Mouse (Mus musculus): ENCODE results near the gene Jmjd1c.

Gene Jmjd1c

GRCm38 (mm10) chr10:67072600-67072999 is 23.3 kb upstream of the Jmjd1c start:
- no peak for DNase-seq

- DNase-seq = no peak
These were observed 22.3 kb upstream of the Jmjd1c start for GRCm38 (mm10) chr10:67073577-67073976.

- DNase-seq = no peak
These were observed 19.7 kb upstream of the Jmjd1c start for GRCm38 (mm10) chr10:67075931-67076878.

GRCm38 (mm10) chr10:67079030-67079429 is 16.9 kb upstream of the Jmjd1c start:
- no peak for DNase-seq

GRCm38 (mm10) chr10:67081206-67082007 is 14.5 kb upstream of the Jmjd1c start:
- no peak for DNase-seq

GRCm38 (mm10) chr10:67082531-67082930 is 13.4 kb upstream of the Jmjd1c start:
- no peak for DNase-seq

- DNase-seq = no peak
These were observed 12.3 kb upstream of the Jmjd1c start for GRCm38 (mm10) chr10:67083446-67084166.

- DNase-seq = no peak
These were observed 10.8 kb upstream of the Jmjd1c start for GRCm38 (mm10) chr10:67085124-67085523.

- no peak for DNase-seq
These were observed 10.0 kb upstream of the Jmjd1c start for GRCm38 (mm10) chr10:67085916-67086315.

GRCm38 (mm10) chr10:67087447-67088226 is 8.3 kb upstream of the Jmjd1c start:
- no peak for DNase-seq

GRCm38 (mm10) chr10:67090611-67091010 is 5.3 kb upstream of the Jmjd1c start:
- DNase-seq = no peak

- DNase-seq = no peak
These were observed 1.0 kb upstream of the Jmjd1c start for GRCm38 (mm10) chr10:67094922-67095321.

GRCm38 (mm10) chr10:67096621-67097436 is 904 bp downstream of the Jmjd1c start, which contains the start of gene Reep3:
TSS of gene Reep3 (minus strand) at chr10:67096945.
- peak; percentile 72 to 73 for DNase-seq

GRCm38 (mm10) chr10:67097437-67098150 is 1.7 kb downstream of the Jmjd1c start:
- DNase-seq = no peak

- peak; percentile 30 to 45 for DNase-seq
These were observed 2.6 kb downstream of the Jmjd1c start for GRCm38 (mm10) chr10:67098408-67099050.

GRCm38 (mm10) chr10:67099183-67099929 is 3.4 kb downstream of the Jmjd1c start:
- DNase-seq = no peak

- DNase-seq = no peak
These were observed 4.2 kb downstream of the Jmjd1c start for GRCm38 (mm10) chr10:67100011-67100661.

- DNase-seq = no peak
These were observed 4.9 kb downstream of the Jmjd1c start for GRCm38 (mm10) chr10:67100831-67101251.

- DNase-seq = no peak
These were observed 8.6 kb downstream of the Jmjd1c start for GRCm38 (mm10) chr10:67104543-67104942.

All from B cell, adult 2 months (primary cell).